In genomic region chr3:127544610-127545121, GRCm38 (mm10) we compare ENCODE assay signal across 17 mouse cellular contexts.
"Had no signal": no experiment of that assay in that cellular context is flagged by ENCODE, and none has a peak within 500 bp of the region (broad histone marks: within the 10 kb centered on the region; RNA-seq: fewer than 3 reads in every experiment).

No protein-coding gene starts in this region.

- DNase-seq: gastrocnemius, adult 2 months; gastrocnemius, postnatal 10 days; gastrocnemius, postnatal 25 days; heart, adult 2 months; heart, postnatal 4 days; kidney, adult 18-20 months; kidney, adult 8-10 months; kidney, postnatal 10 days; kidney, postnatal 25 days; kidney, postnatal 4 days; layer of hippocampus, postnatal 36 days; left cerebral cortex, postnatal 4 days had no signal

- ATAC-seq: hindbrain, embryonic 16.5 days; inflammation-experienced regulatory T-cells, adult 6 months; intestine, embryonic 15.5 days; intestine, postnatal 0 days; liver, embryonic 12.5 days had no signal
